Mouse (Mus musculus): ENCODE results near the gene Gm8050. TPM values are rescaled to one million over a fixed set of nuclear protein-coding genes. Genes with fewer than 3 reads are reported as not detected.

Gm8050 gene
- not detected in 2 replicates for polyA plus RNA-seq (2015; fragmentation: Nextera tagmentation; extraction: Ambion mirVana)

GRCm38 (mm10) chr14:6720151-6720550 is at the start of gene Gm8050:
Gm8050 (minus strand) TSS chr14:6720251.

GRCm38 (mm10) chr14:6742232-6742631 is 22.2 kb upstream of the Gm8050 start, which contains the start of gene Gm3636:
Gm3636 (minus strand) TSS chr14:6742332.

GRCm38 (mm10) chr14:6684070-6684469 is 36.0 kb downstream of the Gm8050 start, which contains the start of gene Gm10251:
Gm10251 (minus strand) TSS chr14:6684170.

Other genes with a start within 250 kb of the Gm8050 start
- gene Gm8356, start 183.0 kb downstream of the Gm8050 start, polyA plus RNA-seq (2015; fragmentation: Nextera tagmentation; extraction: Ambion mirVana) = not detected in 2 replicates
- 0.10 and 0.15 TPM in 2 replicates for gene Gm3629, start 129.6 kb downstream of the Gm8050 start, polyA plus RNA-seq (2015; fragmentation: Nextera tagmentation; extraction: Ambion mirVana)
- not detected in 2 replicates for gene Gm3460, start 97.8 kb downstream of the Gm8050 start, polyA plus RNA-seq (2015; fragmentation: Nextera tagmentation; extraction: Ambion mirVana)
- gene Gm10251, start 36.1 kb downstream of the Gm8050 start, polyA plus RNA-seq (2015; fragmentation: Nextera tagmentation; extraction: Ambion mirVana) = not detected in 2 replicates
- gene Gm3636, start 22.1 kb upstream of the Gm8050 start, polyA plus RNA-seq (2015; fragmentation: Nextera tagmentation; extraction: Ambion mirVana) = 0.72 and 1.1 TPM in 2 replicates
- not detected in 2 replicates for gene Gm8362, start 54.2 kb upstream of the Gm8050 start, polyA plus RNA-seq (2015; fragmentation: Nextera tagmentation; extraction: Ambion mirVana)
- not detected in 2 replicates for gene Gm3642, start 120.1 kb upstream of the Gm8050 start, polyA plus RNA-seq (2015; fragmentation: Nextera tagmentation; extraction: Ambion mirVana)
- gene Gm3667, start 169.7 kb upstream of the Gm8050 start, polyA plus RNA-seq (2015; fragmentation: Nextera tagmentation; extraction: Ambion mirVana) = 0.07 and 0.13 TPM in 2 replicates